Mouse (Mus musculus) spleen, adult 2 months (tissue): ENCODE results near the gene Arhgap23.

Experiments used
- CTCF ChIP-seq: fragments of 200-500 bp; IDR thresholded peaks from 2 replicates; pipeline ENCODE4 v1.5.1; 2011; ENCODE audit warnings: mild to moderate bottlenecking, inconsistent platforms; ENCODE audit not compliant: insufficient read depth, insufficient read length, insufficient replicate concordance; ENCODE audit errors: extremely low read depth
- POLR2A ChIP-seq: fragments of 200-500 bp; IDR thresholded peaks from 2 replicates; pipeline ENCODE4 v1.6.1; 2011; ENCODE audit warnings: low read depth, low read length, inconsistent platforms

DNA sequence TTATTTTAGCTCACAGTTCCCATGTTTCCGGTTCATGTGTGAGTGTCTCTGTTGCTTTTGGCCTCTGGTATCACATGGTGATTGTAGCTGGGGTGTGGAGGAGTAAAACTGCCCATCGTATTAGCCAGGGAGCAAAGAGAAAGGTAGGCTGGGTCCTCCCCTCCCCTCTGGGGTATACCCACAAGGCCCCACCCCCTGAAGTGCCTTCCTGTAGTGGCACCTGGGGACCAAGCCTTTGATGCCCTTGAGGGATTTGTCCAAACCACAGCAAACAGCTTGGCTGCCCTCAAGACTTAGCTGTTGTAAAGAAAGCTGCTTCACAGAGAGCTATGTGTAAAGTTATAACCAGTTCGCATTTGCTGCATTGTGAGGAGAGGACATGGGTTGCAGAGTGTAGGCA is 72.3 kb downstream of the Arhgap23 start:
- TF ChIP-seq POLR2A (no peak), CTCF (no peak)
